In the genomic region with DNA sequence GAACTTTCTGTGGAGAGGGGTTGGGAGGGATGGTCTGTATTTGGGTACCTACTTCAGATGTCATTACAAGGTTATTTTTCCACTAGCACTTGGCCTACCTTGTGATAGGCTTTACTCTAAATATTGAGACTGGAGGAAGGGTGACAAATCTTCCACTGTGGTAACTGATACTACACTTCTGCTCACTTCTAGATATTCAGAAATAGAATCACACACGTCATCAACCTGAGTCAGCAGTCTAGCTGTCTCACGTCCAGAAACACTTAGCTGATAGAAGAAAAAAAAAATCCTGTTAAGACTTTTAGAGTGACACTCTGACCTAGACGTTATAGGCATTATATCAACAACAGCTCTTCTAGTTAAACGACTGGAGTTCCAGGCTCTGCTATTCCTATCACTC, we compare ENCODE assay signal across 33 mouse cellular contexts. TPM values are rescaled to one million over a fixed set of nuclear protein-coding genes. Genes with fewer than 3 reads are reported as not detected.
A peak's percentile ranks its signal among the peaks of the same experiment; 100 is the strongest.
DNase-seq lines count a peak whose midpoint lies in the region; ATAC-seq and TF ChIP-seq lines count a peak whose summit lies in the region.
"Had no signal": no experiment of that assay in that cellular context is flagged by ENCODE, and none has a peak within 500 bp of the region (broad histone marks: within the 10 kb centered on the region; RNA-seq: fewer than 3 reads in every experiment).

No protein-coding gene starts in this region.

- WGBS in heart, embryonic 12.5 days: 15% methylated on average over 4 of the region's 4 CpGs
- WGBS in heart, embryonic 11.5 days (ENCODE audit: insufficient replicate concordance): 28% methylated on average over 4 of the region's 4 CpGs

- peak overlapping the region; percentile 44; the same call in 1 of the 2 replicates for H3K27ac ChIP-seq in gastrocnemius, adult 2 months
- peak overlapping the region; percentile 54; the same call in 1 of the 2 replicates for H3K27ac ChIP-seq in heart, embryonic 12.5 days (ENCODE audit: poor library complexity, severe bottlenecking)
- H3K27ac ChIP-seq in heart, embryonic 11.5 days (ENCODE audit: low read depth, low read length): no peak overlapping the region
- peak overlapping the region; percentile 35 for H3K27ac ChIP-seq in bone marrow macrophage, adult 2 months (ENCODE audit: insufficient read depth, low read depth, low read length)
- H3K27ac ChIP-seq: heart, embryonic 15.5 days; hindbrain, embryonic 12.5 days; hindbrain, postnatal 0 days; intestine, embryonic 15.5 days; kidney, postnatal 0 days; limb, embryonic 13.5 days; liver, embryonic 13.5 days; midbrain, embryonic 10.5 days; midbrain, embryonic 15.5 days; neural tube, embryonic 15.5 days; stomach, embryonic 15.5 days had no signal

- H3K4me1 ChIP-seq in heart, embryonic 12.5 days (replicated peaks): peaks cover 12% of the 10 kb centered on the region
- no peaks in the 10 kb centered on the region for H3K4me1 ChIP-seq in heart, embryonic 11.5 days (ENCODE audit: control insufficient read depth, insufficient read depth, low read length)
- peaks cover 27% of the 10 kb centered on the region for H3K4me1 ChIP-seq in bone marrow macrophage, adult 2 months (ENCODE audit: control insufficient read depth, insufficient read depth, low read length)
- H3K4me1 ChIP-seq: hindbrain, embryonic 12.5 days; intestine, embryonic 15.5 days; limb, embryonic 13.5 days; liver, embryonic 13.5 days; midbrain, embryonic 15.5 days; neural tube, embryonic 15.5 days; stomach, embryonic 15.5 days had no signal

- H3K27me3 ChIP-seq in heart, embryonic 12.5 days (replicated peaks): no peaks in the 10 kb centered on the region
- H3K27me3 ChIP-seq in heart, embryonic 11.5 days (ENCODE audit: control insufficient read depth, insufficient read depth, low read length): no peaks in the 10 kb centered on the region
- H3K27me3 ChIP-seq: heart, embryonic 15.5 days; hindbrain, embryonic 12.5 days; intestine, embryonic 15.5 days; limb, embryonic 13.5 days; liver, embryonic 13.5 days; midbrain, embryonic 15.5 days; neural tube, embryonic 15.5 days; stomach, embryonic 15.5 days had no signal

- H3K4me3 ChIP-seq in gastrocnemius, adult 2 months: no peak overlapping the region
- no peak overlapping the region for H3K4me3 ChIP-seq in heart, embryonic 12.5 days
- H3K4me3 ChIP-seq in heart, embryonic 11.5 days (ENCODE audit: low read depth, low read length): no peak overlapping the region
- H3K4me3 ChIP-seq in bone marrow macrophage, adult 2 months (ENCODE audit: insufficient read depth, low read length): no peak overlapping the region
- H3K4me3 ChIP-seq: erythroblast, embryonic 14.5 days; heart, embryonic 15.5 days; hindbrain, embryonic 12.5 days; intestine, embryonic 15.5 days; limb, embryonic 13.5 days; liver, embryonic 13.5 days; midbrain, embryonic 10.5 days; midbrain, embryonic 15.5 days; neural tube, embryonic 15.5 days; stomach, embryonic 15.5 days had no signal

- TF ChIP-seq CTCF in gastrocnemius, adult 2 months (IDR thresholded peaks at IDR 0.05): no peak
- no peak for TF ChIP-seq CTCF in bone marrow macrophage, adult 2 months (IDR thresholded peaks at IDR 0.05; ENCODE audit: low read depth, low read length)

- no peaks in the 10 kb centered on the region for H3K9me3 ChIP-seq in heart, embryonic 12.5 days (replicated peaks)
- H3K9me3 ChIP-seq in heart, embryonic 11.5 days (replicated peaks; ENCODE audit: control insufficient read depth, low read length): no peaks in the 10 kb centered on the region
- H3K9me3 ChIP-seq: heart, embryonic 15.5 days; hindbrain, embryonic 12.5 days; intestine, embryonic 15.5 days; limb, embryonic 13.5 days; liver, embryonic 13.5 days; midbrain, embryonic 10.5 days; midbrain, embryonic 15.5 days; neural tube, embryonic 15.5 days; stomach, embryonic 15.5 days had no signal

- no peak for DNase-seq in gastrocnemius, adult 2 months
- DNase-seq in gastrocnemius, postnatal 10 days: no peak
- DNase-seq in spleen, adult 12 weeks (ENCODE audit: low spot score): no peak
- no peak for DNase-seq in B cell, adult 2 months
- DNase-seq: adrenal gland, adult 2 months; adrenal gland, postnatal 36 days; cerebellum, adult 2 months; cerebellum, postnatal 14 days; forebrain, postnatal 0 days; gastrocnemius, postnatal 25 days; kidney, adult 8-10 months; kidney, postnatal 4 days; liver, embryonic 13.5 days; lung, adult 18-20 months; retina, postnatal 1 day; right cerebral cortex, postnatal 14 days had no signal

- no peak overlapping the region for H3K9ac ChIP-seq in heart, embryonic 12.5 days
- H3K9ac ChIP-seq in heart, embryonic 11.5 days (ENCODE audit: low read depth, low read length): no peak overlapping the region
- H3K9ac ChIP-seq: forebrain, postnatal 0 days; heart, embryonic 15.5 days; hindbrain, embryonic 12.5 days; intestine, embryonic 15.5 days; limb, embryonic 13.5 days; liver, embryonic 13.5 days; midbrain, embryonic 15.5 days; neural tube, embryonic 15.5 days; stomach, embryonic 15.5 days had no signal

- intact Hi-C loops in gastrocnemius, adult 2 months (cut with DNase I): no loop called here

- H3K4me2 ChIP-seq in heart, embryonic 12.5 days: no peak overlapping the region
- H3K4me2 ChIP-seq in heart, embryonic 11.5 days: no peak overlapping the region
- H3K4me2 ChIP-seq: heart, embryonic 15.5 days; hindbrain, embryonic 12.5 days; intestine, embryonic 15.5 days; limb, embryonic 13.5 days; liver, embryonic 13.5 days; midbrain, embryonic 15.5 days; neural tube, embryonic 15.5 days; stomach, embryonic 15.5 days had no signal

- no peak for ATAC-seq in heart, embryonic 12.5 days (ENCODE audit: insufficient number of reproducible peaks, low FRiP score)
- no peak for ATAC-seq in heart, embryonic 11.5 days (replicated peaks; ENCODE audit: insufficient number of reproducible peaks, low FRiP score, low TSS enrichment)
- ATAC-seq: activated CD4-positive, CD25-positive, alpha-beta regulatory T cell, adult 4 months; forebrain, postnatal 0 days; hindbrain, postnatal 0 days; intestine, embryonic 15.5 days; lung, postnatal 0 days; midbrain, embryonic 15.5 days had no signal

- no peaks in the 10 kb centered on the region for H3K36me3 ChIP-seq in heart, embryonic 12.5 days
- no peaks in the 10 kb centered on the region for H3K36me3 ChIP-seq in heart, embryonic 11.5 days (ENCODE audit: control insufficient read depth, insufficient read depth, low read length)
- H3K36me3 ChIP-seq: heart, embryonic 15.5 days; hindbrain, embryonic 12.5 days; intestine, embryonic 15.5 days; limb, embryonic 13.5 days; liver, embryonic 13.5 days; midbrain, embryonic 10.5 days; midbrain, embryonic 15.5 days; neural tube, embryonic 15.5 days; stomach, embryonic 15.5 days had no signal

- no peak for TF ChIP-seq POLR2A in bone marrow macrophage, adult 2 months (IDR thresholded peaks at IDR 0.05; ENCODE audit: borderline replicate concordance, low read depth, low read length)

RNA-seq across cellular contexts. Expression of a gene that starts 23.8 kb away (rescaled TPM):
- total RNA-seq in gastrocnemius, adult 2 months (2021): under 1 TPM; 0.11 to 0.15 TPM
- total RNA-seq in gastrocnemius, postnatal 10 days (2021): under 1 TPM; 0.36 to 0.54 TPM
- polyA plus RNA-seq in heart, embryonic 12.5 days (2016; fragmentation: Nextera tagmentation; extraction: Ambion mirVana): 0.62 and 0.72 TPM in 2 replicates
- 0.42 and 0.48 TPM in 2 replicates for polyA plus RNA-seq in heart, embryonic 11.5 days (2014; fragmentation: Nextera tagmentation; extraction: Ambion mirVana)
- polyA plus RNA-seq in bone marrow macrophage, adult 2 months (2012; ENCODE audit: insufficient read depth, insufficient read length, missing spikeins): 120 and 122 TPM in 2 replicates
- total RNA-seq: layer of hippocampus, postnatal 25 days had no signal
- polyA plus RNA-seq: erythroblast, embryonic 14.5 days had no signal

RNA-seq across cellular contexts. Expression of a gene that starts 33.0 kb away (rescaled TPM):
- 1 to 10 TPM; 4.6 to 5.6 TPM for total RNA-seq in gastrocnemius, adult 2 months (2021)
- total RNA-seq in gastrocnemius, postnatal 10 days (2021): 1 to 10 TPM; 3.5 to 4.4 TPM
- 8.5 and 9.2 TPM in 2 replicates for polyA plus RNA-seq in heart, embryonic 12.5 days (2016; fragmentation: Nextera tagmentation; extraction: Ambion mirVana)
- 6.8 and 9.5 TPM in 2 replicates for polyA plus RNA-seq in heart, embryonic 11.5 days (2014; fragmentation: Nextera tagmentation; extraction: Ambion mirVana)
- 87.4 and 99.3 TPM in 2 replicates for polyA plus RNA-seq in bone marrow macrophage, adult 2 months (2012; ENCODE audit: insufficient read depth, insufficient read length, missing spikeins)
- polyA plus RNA-seq: erythroblast, embryonic 14.5 days had no signal

Comparison
In these comparisons a context has a peak if more than half of its experiments do, and no peak if none do; other contexts are left out.
1. RNA of a gene that starts 23.8 kb away (polyA plus RNA-seq): 120 to 122 TPM in bone marrow macrophage, adult 2 months; 0.62 to 0.72 TPM in heart, embryonic 12.5 days and 0.42 to 0.48 TPM in heart, embryonic 11.5 days; every median in the first group is over 10 times any median in the second.